Mouse (Mus musculus) A20 (cell line): ENCODE measurements at regions not wholly inside any gene's neighbourhood (a gene's known extent, or its start where the extent isn't known, plus 50 kb on each side); places are given as distances from the start of the nearest gene placed in this dataset.

ENCODE experiments used
- DNase-seq: peaks from one replicate; pipeline ENCODE4 v3.0.0-alpha.2; 2011; ENCODE audit warnings: low read depth, low spot score

- DNase-seq: no peak
These were observed 141.1 kb upstream of the Gli2 start for GRCm38 (mm10) chr1:119194533-119194932.

GRCm38 (mm10) chr1:119191177-119191576, 137.8 kb upstream of the Gli2 start:
- no peak for DNase-seq

DNA sequence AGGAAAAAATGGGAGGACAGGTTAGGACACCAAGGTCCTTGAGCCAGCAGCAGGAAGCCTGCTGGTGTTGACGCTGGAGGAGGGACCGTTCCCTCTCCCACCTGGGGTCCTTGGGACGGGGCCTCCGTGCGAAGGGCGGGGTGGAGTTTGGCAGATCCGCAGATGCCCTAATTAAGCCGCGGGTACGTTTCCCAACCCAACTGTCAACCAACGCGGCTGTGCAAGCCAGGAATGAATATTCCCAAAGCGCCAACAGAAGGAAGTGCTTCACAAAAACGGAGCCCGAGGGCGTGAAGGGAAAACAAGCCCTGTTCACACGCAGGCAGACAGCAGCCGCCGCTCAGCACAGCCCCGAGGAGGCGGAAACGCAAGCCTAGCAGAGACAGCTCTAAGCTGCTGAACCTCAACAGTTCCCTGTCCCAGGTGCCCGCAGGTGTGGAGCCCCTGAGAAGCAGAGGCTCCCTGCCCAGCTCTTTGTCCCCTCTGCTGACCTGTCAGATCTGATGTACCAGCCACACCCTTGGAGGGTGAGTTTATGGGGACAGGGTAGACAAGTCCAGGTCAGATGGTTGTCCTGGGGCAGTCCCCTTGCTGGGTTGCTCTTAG, 136.1 kb upstream of the Gli2 start:
- DNase-seq: no peak

- DNase-seq: no peak
These were observed 133.9 kb upstream of the Gli2 start for GRCm38 (mm10) chr1:119187301-119187700.

- DNase-seq: no peak
These were observed 133.4 kb upstream of the Gli2 start for GRCm38 (mm10) chr1:119186856-119187255.

DNA sequence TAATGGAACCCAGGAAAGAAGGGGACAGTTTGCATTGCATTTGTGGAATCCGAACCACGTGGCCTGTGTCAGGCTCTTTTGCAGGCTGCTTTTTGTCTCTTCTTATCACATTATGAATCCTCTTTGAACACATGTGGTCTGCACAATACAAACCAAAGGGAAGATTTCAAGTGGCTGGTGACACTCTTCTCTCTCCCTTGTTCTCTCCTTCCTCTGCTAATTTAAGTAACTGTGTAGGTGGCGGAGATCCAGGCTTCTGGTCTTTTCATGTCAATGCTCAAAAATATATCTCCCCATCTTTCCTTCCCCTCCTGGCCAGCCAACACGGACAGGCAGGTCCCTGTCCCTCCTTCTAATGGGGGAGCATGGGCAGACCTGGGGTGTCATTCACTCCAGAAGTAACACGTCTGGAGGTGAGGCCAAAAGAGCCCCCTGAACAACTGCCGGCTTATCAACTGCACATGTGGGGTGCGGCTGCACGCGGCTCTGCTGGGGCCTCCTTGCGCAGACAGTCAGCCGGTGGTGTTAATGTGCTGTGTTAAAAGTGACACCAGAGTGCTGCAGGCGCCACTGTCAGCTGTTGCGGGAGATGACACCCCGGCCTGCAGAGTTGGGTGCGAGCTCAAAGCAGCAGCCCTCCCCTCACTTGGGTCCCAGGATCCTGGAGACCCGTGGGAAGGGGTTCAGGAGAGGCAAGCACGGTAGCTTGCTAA, 130.3 kb upstream of the Gli2 start:
- DNase-seq: no peak

DNA sequence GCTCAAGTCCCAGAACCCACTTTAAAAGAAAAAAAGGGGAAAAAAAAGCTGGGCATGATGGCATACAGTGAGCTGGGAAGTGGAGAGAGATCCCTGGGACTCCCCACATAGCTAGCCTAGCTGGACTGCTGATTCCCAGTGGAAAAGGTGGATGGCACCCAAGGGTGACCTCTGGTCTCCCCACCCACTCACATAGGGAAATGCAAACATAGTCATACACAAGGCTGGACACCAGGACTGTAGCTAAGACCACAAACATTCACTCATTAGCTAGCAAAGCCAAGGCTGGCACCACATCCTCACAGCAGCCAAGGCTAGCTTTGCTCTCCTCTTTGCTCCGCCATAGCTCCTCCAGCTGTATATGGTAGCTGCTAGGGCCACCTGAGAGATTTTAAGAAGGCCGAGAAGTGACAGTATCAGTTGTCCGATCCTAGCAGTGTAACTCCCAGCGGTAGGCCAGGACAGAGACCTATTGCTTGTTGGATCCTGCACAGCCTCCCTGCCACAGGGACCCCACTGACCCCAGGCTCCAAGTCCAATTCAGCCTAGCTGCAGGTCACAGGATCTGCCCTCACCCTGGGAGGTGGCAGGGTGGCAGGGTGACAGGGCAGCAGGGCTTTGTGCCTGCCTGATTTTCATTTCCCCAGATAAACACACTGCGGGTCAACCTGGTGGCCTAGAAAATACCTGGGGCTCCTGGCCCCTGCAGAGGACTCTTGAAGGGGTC, 119.8 kb upstream of the Gli2 start:
- no peak for DNase-seq

DNA sequence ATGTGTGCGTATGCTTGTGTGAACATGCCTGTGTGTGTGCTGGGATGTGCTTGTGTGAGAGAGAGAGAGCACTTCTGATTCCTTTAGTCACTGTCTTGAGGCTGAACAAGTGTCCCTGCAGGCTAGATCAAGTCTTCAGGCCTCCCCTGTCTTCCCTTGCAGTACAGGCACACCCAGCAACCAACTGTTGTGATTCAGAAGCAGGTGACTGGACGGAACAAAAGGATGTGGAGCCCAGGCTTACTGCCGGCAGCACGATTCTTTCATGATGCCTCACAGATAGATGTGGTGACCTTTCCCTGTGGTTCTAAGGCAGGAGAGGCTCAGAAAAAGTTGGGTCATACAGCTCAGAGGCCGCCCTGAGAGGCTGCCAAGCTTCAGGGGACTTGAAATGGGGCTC, 114.0 kb upstream of the Gli2 start:
- DNase-seq: no peak

DNA sequence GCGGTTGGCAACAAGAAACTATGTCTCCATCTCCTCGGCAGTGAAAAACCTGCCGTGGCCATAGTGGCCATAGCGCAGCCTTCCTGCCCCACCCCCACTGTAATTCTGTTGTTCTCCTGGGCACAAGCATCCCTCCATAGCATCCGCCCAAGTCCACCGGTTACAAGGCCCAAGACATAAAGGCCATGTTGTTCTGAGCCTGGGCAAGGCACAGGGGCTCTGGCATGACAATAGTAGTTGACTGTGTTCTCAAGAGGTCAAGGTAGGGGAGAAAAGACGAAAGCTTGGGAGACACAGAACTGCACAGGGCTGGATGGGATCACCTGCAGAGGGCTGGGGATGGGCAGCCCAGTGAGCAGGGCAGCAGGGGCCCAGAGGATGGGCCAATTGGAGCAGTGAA, 112.9 kb upstream of the Gli2 start:
- no peak for DNase-seq

- no peak for DNase-seq
These were observed 111.4 kb upstream of the Gli2 start for GRCm38 (mm10) chr1:119164811-119165210.

- DNase-seq: no peak
These were observed 110.4 kb upstream of the Gli2 start for GRCm38 (mm10) chr1:119163846-119164245.

GRCm38 (mm10) chr1:119163114-119163740, 109.8 kb upstream of the Gli2 start:
- DNase-seq: no peak

DNA sequence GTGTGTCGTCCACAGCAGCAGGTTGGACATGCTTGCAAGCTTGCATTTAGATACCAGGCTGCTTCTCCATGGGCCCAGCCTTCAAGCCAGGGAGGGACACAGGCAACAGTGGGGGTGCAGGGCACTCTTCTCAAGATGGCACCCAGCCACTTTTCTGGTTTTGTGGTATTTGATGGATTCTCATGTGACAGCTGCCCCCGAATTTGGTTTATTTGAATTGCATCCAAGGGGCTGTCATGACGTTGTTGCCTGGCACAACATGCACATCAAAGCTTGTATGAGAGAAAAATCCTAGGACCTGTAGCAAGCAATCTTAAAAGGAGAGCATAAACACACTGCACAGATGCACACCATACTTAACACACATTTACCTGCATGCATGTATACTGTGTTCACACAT, 108.3 kb upstream of the Gli2 start:
- no peak for DNase-seq

GRCm38 (mm10) chr1:119160354-119160753, 106.9 kb upstream of the Gli2 start:
- peak; percentile 2 for DNase-seq

- DNase-seq: no peak
These were observed 103.8 kb upstream of the Gli2 start for GRCm38 (mm10) chr1:119157171-119157700.

GRCm38 (mm10) chr1:119153619-119154018, 100.2 kb upstream of the Gli2 start:
- no peak for DNase-seq

DNA sequence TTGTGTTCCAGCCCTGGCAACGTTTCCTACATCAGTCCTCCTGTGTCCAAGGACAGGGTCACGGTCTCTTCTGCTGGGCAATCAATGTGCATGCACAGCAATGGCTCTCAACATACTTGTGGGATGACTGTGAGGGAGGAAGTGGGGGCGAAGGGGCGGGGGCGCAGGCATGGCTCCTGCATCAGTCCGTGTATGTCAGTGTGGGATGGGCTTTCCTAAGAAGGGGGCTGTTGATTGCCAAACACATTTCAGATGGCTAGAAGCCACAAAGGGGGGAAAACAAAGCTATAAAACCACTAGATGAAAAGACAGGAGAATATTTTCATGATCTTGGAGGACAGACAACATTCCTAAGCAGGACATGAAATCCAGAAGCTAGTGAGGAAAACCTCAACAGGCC, 99.4 kb upstream of the Gli2 start:
- no peak for DNase-seq

DNA sequence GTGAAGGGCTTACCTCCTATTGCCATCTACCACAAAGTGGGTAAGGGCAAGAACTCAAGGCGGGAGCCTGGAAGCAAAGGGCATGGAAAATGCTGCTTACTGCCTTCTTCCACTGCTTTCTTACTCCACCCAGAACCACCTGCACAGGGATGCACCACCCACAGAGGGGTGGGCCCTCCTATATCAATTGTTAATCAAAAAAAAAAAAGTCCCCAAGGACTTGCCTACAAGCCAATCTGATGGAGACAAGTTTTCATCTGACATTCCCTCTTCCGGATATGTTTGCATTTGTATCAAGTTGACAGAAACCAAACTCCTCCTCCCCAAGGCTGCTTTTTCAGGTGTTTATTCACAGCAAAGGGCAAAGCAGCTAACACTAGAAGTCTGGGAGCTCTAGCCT, 94.1 kb upstream of the Gli2 start:
- no peak for DNase-seq

- no peak for DNase-seq
These were observed 90.4 kb upstream of the Gli2 start for GRCm38 (mm10) chr1:119143808-119144207.

GRCm38 (mm10) chr1:119129039-119129438, 75.6 kb upstream of the Gli2 start:
- no peak for DNase-seq

GRCm38 (mm10) chr1:119125561-119125960, 72.1 kb upstream of the Gli2 start:
- DNase-seq: no peak

DNA sequence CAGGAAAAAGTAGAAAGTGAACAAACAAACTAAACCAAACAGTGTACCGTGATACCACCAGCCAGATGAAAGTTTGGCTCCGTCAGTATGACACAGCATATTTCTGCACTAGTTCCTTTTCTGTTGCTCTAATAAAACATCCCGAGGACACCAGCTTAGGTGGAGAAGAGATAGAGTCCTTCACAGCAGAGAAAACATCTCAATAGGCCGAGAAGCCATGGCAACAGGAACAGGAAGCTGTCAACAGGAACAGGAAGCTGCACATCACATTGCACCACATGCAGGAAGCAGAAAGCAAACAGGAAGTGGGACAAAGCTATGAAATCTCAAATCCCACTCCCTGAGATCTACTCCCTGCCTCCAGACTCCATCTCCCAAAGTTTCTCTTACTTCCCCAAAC, 71.4 kb upstream of the Gli2 start:
- peak; percentile 3 for DNase-seq
